Mouse (Mus musculus) testis, adult 2 months (tissue): ENCODE results near the gene Fbxl3.

ENCODE experiments used
- CTCF ChIP-seq: fragments of 200-500 bp; IDR thresholded peaks from 2 replicates; pipeline ENCODE4 v1.5.1; 2012; ENCODE audit warnings: low read depth, mild to moderate bottlenecking, inconsistent platforms, low read length, moderate library complexity; ENCODE audit not compliant: control insufficient read depth, insufficient read depth, insufficient replicate concordance
- POLR2A ChIP-seq: fragments of 200-500 bp; IDR thresholded peaks from 2 replicates; pipeline ENCODE4 v1.6.1; 2012; ENCODE audit warnings: low read depth, mild to moderate bottlenecking, inconsistent platforms, low read length, moderate library complexity; ENCODE audit not compliant: control insufficient read depth

GRCm38 (mm10) chr14:103046677-103047076, 52.7 kb downstream of the Fbxl3 start, which contains the start of gene Acod1:
- TF ChIP-seq POLR2A = no peak
- TF ChIP-seq CTCF = no peak
